Mouse (Mus musculus) midbrain, embryonic 12.5 days (tissue): ENCODE data around the gene Chrm5. TPM values are rescaled to one million over a fixed set of nuclear protein-coding genes. Genes with fewer than 3 reads are reported as not detected.
"Not testable (repeated sequence)": the region's sequence is repeated elsewhere in the genome, so short reads cannot be mapped to it uniquely, and the experiment has no call there.

Source experiments
- ATAC-seq: fragments of 200-750 bp; cut with Nextera tagmentation; 2 replicates; pipeline ENCODE4 v1.8.0; 2017; ENCODE audit warnings: low read depth, moderate TSS enrichment, moderate library complexity; ENCODE audit not compliant: low FRiP score
- H3K27ac ChIP-seq: fragments of 300-500 bp; sonication (generic); replicated peaks from 2 replicates; pipeline ENCODE4 v1.5.1; 2016; ENCODE audit warnings: mild to moderate bottlenecking
- H3K27me3 ChIP-seq: fragments of 300-500 bp; sonication (generic); 2 replicates; pipeline ENCODE4 v1.6.1; 2016; ENCODE audit warnings: mild to moderate bottlenecking
- H3K36me3 ChIP-seq: fragments of 300-500 bp; sonication (generic); 2 replicates; pipeline ENCODE4 v1.6.1; 2016
- H3K4me1 ChIP-seq: fragments of 300-500 bp; sonication (generic); 2 replicates; pipeline ENCODE4 v1.6.1; 2016
- H3K4me2 ChIP-seq: fragments of 300-500 bp; sonication (generic); replicated peaks from 2 replicates; pipeline ENCODE4 v1.6.1; 2016; ENCODE audit warnings: mild to moderate bottlenecking, moderate library complexity
- H3K4me3 ChIP-seq: fragments of 300-500 bp; sonication (generic); 2 replicates; pipeline ENCODE4 v1.5.1; 2016; ENCODE audit warnings: mild to moderate bottlenecking
- H3K9ac ChIP-seq: fragments of 300-500 bp; sonication (generic); replicated peaks from 2 replicates; pipeline ENCODE4 v1.6.1; 2016; ENCODE audit warnings: mild to moderate bottlenecking, moderate library complexity
- H3K9me3 ChIP-seq: fragments of 300-500 bp; sonication (generic); 2 replicates; pipeline ENCODE4 v1.6.1; 2016; ENCODE audit warnings: mild to moderate bottlenecking
- WGBS: fragments of 180-500 bp; shearing (Covaris S2); methylation state at CpG from one replicate; pipeline ENCODE4 v1.1.7; 2016; 5-methylcytosine and 5-hydroxymethylcytosine counted together
- polyA plus RNA-seq: library from polyadenylated mRNA; unstranded; fragments of >200 nt; fragmentation: Nextera tagmentation; extraction: Ambion mirVana; gene quantifications from 2 replicates; pipeline ENCODE4 v1.2.1, GENCODE M21; 2016

The Chrm5 gene
- polyA plus RNA-seq, 1 experiment from 2014 or later = 0.18 TPM

DNA sequence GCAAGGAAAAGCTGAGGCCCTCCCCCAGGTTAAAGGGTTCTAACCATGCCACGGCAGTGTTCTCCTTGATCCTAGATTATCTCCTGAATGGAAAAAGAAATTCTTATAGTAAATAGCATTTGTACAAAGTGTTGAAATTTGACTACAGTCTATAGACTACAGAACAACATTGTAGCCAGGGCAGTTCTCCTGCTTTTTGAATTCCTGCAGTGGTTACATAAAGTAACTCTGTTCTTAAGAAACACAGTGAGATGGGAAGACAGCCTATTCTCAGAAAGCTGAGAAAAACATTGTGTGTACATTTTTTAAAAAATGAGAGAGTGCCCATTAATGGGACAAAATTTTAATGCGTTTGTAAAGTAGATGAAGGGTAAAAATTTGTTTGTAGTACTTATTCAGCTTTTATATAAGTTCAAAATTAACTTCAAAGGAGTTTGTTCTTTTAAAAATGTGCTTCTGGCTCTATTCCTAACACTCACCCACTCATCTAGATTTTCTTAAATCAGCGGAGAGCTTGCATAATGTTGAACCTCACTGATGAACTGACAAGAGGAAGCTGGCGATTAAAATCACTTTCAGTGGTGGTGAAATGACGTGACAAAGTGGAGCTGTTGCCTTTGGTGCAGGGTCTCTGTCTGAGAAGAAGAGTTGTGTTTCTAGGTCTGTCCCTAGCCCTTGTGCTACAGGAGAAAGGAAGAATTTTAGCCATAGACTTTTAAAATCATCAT is 5.4 kb downstream of the Chrm5 start:
- ATAC-seq = no peak
- no peaks in the 10 kb centered on the region for H3K9me3 ChIP-seq
- H3K36me3 ChIP-seq = no peaks in the 10 kb centered on the region
- WGBS = 79% methylated on average over 5 of the region's 5 CpGs
- no peak overlapping the region for H3K27ac ChIP-seq
- H3K9ac ChIP-seq = no peak overlapping the region
- H3K4me1 ChIP-seq = no peaks in the 10 kb centered on the region
- no peaks in the 10 kb centered on the region for H3K27me3 ChIP-seq
- no peak overlapping the region for H3K4me2 ChIP-seq
- no peak overlapping the region for H3K4me3 ChIP-seq

DNA sequence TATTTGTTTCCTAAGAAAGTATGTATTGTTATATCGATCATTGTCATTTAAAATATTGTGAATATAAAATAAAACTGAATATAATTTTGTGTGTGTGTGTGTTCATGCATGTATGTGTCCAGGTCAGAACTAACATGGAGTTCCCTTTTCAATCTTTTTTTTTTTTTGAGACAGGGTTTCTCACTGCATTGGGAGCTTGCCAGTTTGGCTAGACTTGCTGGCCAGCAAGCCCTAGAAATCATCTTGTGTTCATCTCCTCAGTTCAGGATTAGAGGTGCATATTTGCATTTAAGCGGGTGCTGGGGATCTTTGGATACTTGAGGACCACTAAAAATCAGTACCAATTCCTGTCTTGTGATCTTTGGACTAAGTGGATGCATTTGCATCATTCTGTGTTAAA is 8.5 kb downstream of the Chrm5 start:
- Histone ChIP-seq H3K4me1 (no peaks in the 10 kb centered on the region), H3K27ac (no peak overlapping the region), H3K4me3 (no peak overlapping the region), H3K27me3 (no peaks in the 10 kb centered on the region), H3K9me3 (no peaks in the 10 kb centered on the region), H3K9ac (no peak overlapping the region), H3K36me3 (peaks cover 22% of the 10 kb centered on the region), H3K4me2 (no peak overlapping the region)
- WGBS = 88% methylated on average over 2 of the region's 2 CpGs
- ATAC-seq = no peak

DNA sequence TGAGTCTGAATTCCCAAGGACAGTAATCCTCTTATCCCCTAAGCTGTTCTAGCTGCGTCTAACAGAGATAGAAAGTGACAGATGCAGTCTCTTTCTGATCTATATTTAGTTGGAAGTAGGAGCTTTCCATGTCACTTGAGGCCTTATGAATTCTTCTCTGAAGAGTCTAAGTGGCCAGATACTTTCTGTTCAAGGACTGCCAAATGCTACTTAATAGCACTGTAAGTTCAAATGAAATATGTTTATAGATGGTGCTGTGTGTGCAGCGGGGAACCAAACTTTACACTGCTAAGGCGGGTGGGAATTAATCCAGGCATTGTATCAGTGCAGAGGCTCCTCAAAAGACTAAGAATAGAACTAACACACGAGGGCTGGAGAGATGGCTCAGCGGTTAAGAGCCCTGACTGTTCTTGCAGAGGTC is 9.6 kb downstream of the Chrm5 start:
- WGBS = 27% methylated on average over 5 of the region's 5 CpGs
- H3K27me3 ChIP-seq = no peaks in the 10 kb centered on the region
- 0 out of 2 replicates have a peak, but pooled peaks have one; percentile 27 for ATAC-seq
- no peaks in the 10 kb centered on the region for H3K4me1 ChIP-seq
- no peaks in the 10 kb centered on the region for H3K9me3 ChIP-seq
- H3K27ac ChIP-seq = no peak overlapping the region
- peaks cover 32% of the 10 kb centered on the region for H3K36me3 ChIP-seq
- H3K4me3 ChIP-seq = no peak overlapping the region
- no peak overlapping the region for H3K4me2 ChIP-seq
- H3K9ac ChIP-seq = no peak overlapping the region

DNA sequence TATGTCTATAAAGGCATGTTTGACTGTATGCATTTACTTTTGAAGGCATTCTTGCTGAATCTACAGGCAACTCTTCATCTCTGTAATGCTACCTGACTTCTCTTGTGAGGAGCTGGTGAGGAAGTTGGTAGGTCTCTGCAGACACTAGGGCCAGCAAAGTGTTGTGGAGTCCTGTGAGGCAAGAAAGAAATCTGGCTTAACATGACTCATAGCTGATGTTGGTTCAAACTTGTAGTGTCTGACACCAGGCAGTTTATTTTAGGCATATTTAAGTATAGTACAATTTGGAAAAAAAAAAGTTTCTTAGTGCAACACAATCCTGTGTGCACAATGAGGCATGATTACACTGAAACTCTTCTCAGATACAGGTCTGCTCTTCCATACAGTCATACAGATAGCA is 11.0 kb downstream of the Chrm5 start:
- no peaks in the 10 kb centered on the region for H3K4me1 ChIP-seq
- H3K27ac ChIP-seq = no peak overlapping the region
- H3K9me3 ChIP-seq = no peaks in the 10 kb centered on the region
- no peak for ATAC-seq
- H3K4me2 ChIP-seq = no peak overlapping the region
- no peak overlapping the region for H3K4me3 ChIP-seq
- H3K27me3 ChIP-seq = no peaks in the 10 kb centered on the region
- H3K36me3 ChIP-seq = peaks cover 39% of the 10 kb centered on the region
- H3K9ac ChIP-seq = no peak overlapping the region

DNA sequence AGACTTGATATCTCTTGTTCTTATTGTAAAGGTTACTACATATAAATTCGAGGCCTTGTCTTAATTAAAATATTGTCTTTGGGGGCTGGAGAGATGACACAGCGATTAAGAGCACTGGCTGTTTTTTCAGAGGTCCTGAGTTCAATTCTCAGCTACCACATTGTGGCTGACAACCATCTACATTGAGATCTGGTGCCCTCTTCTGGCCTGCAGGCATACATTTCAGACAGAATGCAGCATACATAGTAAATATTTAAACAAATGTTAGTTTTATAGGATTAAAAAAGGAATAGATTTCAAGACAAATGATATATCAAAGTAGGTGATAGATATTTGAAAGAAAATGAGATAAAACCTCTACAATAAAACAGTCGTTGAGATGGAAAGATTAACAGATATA is 20.0 kb downstream of the Chrm5 start:
- no peak overlapping the region for H3K4me3 ChIP-seq
- H3K9ac ChIP-seq = no peak overlapping the region
- H3K27ac ChIP-seq = no peak overlapping the region
- H3K4me1 ChIP-seq = peaks cover 7% of the 10 kb centered on the region; the same call in 1 of the 2 replicates
- no peak for ATAC-seq
- no peak overlapping the region for H3K4me2 ChIP-seq
- no peaks in the 10 kb centered on the region for H3K27me3 ChIP-seq
- WGBS = 94% methylated on average over 3 of the region's 3 CpGs
- peaks cover 27% of the 10 kb centered on the region for H3K36me3 ChIP-seq
- H3K9me3 ChIP-seq = no peaks in the 10 kb centered on the region

DNA sequence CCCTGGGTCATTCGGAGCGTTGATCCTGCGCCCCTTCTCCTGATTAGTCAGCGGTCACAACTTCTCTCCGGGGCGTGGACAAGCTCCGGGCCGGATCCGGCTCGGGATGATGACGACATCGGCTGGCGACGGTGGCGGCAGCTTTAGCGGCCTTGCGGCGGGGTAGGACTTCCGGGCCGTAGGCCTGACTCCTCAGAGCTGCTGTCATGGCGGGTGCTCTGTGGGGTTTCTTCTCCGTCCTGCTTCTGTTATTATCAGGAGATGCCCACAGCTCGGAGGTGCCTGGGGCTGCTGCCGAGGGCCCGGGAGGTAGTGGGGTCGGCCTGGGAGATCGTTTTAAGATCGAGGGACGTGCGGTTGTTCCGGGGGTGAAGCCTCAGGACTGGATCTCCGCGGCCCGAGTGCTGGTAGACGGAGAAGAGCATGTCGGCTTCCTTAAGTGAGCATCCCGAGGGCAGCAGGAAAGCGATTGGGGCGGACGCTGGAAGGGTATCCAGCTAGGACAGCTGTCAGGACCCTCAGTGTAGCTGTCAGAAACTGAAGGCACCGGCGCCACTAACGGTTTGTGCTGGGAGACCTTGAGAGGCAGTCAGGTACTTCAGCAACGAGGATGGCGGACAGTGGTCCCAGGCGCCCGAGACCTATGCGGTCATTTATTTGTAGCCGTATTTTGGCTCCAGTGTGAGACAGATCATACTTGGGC is 25.6 kb downstream of the Chrm5 start, which contains the start of gene Emc7:
Gene Emc7, plus strand, starts transcription at position 136 of the 703 bp plus-strand sequence.
- peak within 1 kb of the TSS; percentile 87 for H3K4me2 ChIP-seq
- peaks cover 10% of the 10 kb centered on the region; the same call in 1 of the 2 replicates for H3K4me1 ChIP-seq
- no peaks in the 10 kb centered on the region for H3K9me3 ChIP-seq
- H3K4me3 ChIP-seq = peak within 1 kb of the TSS; percentile 75
- peak within 1 kb of the TSS; percentile 90 for H3K9ac ChIP-seq
- peaks cover 2% of the 10 kb centered on the region; the same call in 1 of the 2 replicates for H3K36me3 ChIP-seq
- under 1% methylated on average over 49 of the region's 49 CpGs for WGBS
- peak within 1 kb of the TSS; percentile 79 for H3K27ac ChIP-seq
- H3K27me3 ChIP-seq = no peaks in the 10 kb centered on the region
- ATAC-seq = peak; percentile 98

DNA sequence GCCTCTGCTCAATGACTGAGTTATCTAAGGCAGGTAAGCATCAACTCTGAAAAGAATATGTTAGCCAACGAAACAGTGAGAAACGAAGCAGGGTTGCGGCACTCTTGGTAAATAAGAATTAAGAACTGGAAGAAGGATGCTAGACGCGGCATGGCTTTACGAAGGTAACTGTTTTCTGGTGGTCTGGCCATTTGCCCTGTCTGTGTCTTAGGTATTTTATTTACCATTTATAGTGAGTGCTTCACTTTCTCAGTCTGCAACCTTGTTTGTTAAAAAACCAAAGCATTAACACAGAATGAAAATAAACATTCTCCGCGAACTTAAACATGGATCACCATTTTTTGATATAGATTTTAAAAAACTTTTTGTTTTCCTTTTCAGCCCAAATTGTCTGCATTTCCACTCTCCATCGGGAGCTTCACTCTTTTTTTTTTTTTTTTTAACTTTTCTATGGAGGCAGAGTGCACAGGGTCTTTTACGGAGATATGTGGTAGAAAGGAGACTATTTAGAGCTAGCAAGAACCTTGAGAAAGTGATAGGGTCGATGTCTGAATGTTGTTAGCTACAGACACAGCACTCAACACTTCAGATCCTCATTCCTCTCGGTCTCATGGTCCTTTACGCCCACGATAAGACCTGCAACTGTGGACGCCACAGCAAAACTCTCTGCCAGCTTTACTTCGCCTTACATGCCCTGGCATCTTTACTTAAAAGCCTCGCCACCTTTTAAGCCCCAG is 26.3 kb downstream of the Chrm5 start:
- Histone ChIP-seq H3K4me3 (peak overlapping the region; percentile 75), H3K27me3 (no peaks in the 10 kb centered on the region), H3K9ac (peak overlapping the region; percentile 90), H3K4me1 (peaks cover 10% of the 10 kb centered on the region; the same call in 1 of the 2 replicates), H3K4me2 (peak overlapping the region; percentile 87), H3K27ac (peak overlapping the region; percentile 79; the same call in 1 of the 2 replicates), H3K9me3 (no peaks in the 10 kb centered on the region), H3K36me3 (no peaks in the 10 kb centered on the region)
- ATAC-seq = peak; percentile 70
- WGBS = 33% methylated on average over 17 of the region's 17 CpGs

DNA sequence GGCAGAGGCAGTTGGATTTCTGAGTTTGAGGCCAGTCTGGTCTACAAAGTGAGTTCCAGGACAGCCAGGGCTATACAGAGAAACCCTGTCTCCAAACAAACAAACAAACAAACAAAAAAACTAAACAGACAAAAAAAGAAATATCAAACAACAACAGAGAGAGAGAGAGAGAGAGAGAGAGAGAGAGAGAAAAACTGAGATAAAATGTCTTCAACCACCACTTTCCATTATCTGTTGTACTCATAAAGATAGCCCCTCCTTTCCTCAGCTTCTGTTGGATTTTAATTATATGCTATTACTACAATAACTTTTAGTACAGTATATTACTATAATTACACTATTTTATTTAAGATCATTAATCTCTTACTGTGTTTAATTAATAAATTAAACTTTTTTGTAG is 28.1 kb downstream of the Chrm5 start:
- not testable (repeated sequence) for H3K9me3 ChIP-seq, H3K27me3 ChIP-seq, ATAC-seq, H3K9ac ChIP-seq, H3K27ac ChIP-seq, H3K4me1 ChIP-seq, H3K4me2 ChIP-seq, H3K36me3 ChIP-seq, H3K4me3 ChIP-seq

DNA sequence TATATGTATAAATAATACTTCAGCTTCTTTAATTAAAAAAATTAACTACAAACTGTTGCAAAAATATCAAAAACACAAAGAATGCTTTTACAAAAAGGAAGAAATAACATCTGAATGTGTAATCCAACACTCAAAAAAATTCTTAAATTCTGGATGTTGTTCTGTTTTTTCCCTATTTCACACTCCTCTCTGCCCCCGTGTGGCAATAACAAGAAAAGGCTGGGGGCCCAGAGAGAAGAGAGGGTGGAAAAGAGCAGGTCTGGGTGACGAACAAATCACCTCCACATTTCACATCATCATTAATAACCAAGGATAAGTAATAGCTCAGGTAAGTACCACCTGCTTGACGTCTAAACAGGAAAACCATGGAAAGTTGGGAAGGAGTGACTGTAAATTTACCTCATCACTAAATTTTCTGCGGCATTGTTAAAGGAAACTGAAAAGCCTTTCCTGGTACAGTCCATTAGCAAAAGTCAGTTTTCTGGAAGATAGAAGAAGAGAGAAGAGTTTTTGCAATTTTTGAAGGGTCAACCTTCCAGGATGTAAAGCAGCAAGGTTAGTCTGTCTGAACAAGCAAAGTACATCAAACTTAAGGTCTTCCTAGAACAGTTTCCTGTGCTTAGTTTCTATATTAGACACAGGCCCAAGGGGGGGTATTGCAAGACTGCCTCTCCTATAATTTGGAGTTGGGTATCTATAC is 30.8 kb downstream of the Chrm5 start:
- WGBS = 36% methylated on average over 4 of the region's 4 CpGs
- Histone ChIP-seq H3K27me3 (no peaks in the 10 kb centered on the region), H3K4me3 (no peak overlapping the region), H3K4me1 (peaks cover 2% of the 10 kb centered on the region; the same call in 1 of the 2 replicates), H3K9me3 (no peaks in the 10 kb centered on the region), H3K36me3 (no peaks in the 10 kb centered on the region), H3K27ac (no peak overlapping the region), H3K9ac (no peak overlapping the region), H3K4me2 (no peak overlapping the region)
- no peak for ATAC-seq

DNA sequence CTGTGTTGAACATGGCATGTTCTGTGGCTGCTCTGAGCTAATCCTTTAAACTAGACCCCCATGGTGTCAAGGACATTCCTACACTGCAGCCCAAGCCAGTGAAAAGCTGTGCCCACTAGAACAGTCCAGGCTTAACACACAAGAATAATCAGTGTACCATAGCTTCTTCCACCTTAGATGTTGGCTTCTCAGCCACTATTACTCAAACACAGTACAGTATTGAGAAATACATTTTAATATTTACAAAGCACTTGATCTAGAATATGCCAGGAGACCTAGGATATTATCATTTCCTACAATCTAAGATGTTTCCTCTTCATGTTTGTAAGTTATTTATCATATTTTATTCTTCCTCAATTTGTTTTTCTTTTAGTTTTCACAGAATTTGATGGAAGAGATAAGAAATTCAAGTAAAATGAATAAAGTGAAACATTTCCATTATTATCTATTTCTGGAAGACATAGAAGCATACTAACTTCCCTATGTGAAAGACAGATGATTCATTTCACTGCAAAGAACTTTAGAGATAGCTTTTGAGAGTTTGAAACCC is 32.0 kb downstream of the Chrm5 start:
- H3K4me1 ChIP-seq = no peaks in the 10 kb centered on the region
- no peak for ATAC-seq

DNA sequence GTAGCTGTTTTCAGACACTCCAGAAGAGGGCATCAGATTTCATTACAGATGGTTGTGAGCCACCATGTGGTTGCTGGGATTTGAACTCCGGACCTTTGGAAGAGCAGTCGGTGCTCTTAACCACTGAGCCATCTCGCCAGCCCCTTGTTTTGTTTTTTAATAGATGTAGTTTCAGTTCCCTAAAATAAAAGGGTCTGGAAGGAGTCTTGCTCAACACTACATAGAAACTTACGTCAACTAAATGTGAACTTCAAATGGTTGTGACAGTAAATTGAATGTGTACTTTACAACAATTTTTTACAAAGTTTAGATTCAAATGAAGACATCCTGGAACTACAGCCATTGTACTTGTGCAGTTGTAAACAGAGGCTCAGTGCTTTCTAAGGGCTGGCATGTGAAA is 32.5 kb downstream of the Chrm5 start:
- H3K4me3 ChIP-seq, H3K9me3 ChIP-seq, H3K27me3 ChIP-seq, H3K36me3 ChIP-seq, H3K9ac ChIP-seq, H3K4me1 ChIP-seq, H3K4me2 ChIP-seq, ATAC-seq, H3K27ac ChIP-seq: not testable (repeated sequence)
- WGBS = 75% methylated on average over 4 of the region's 4 CpGs

More for the DNA sequence above, 32.0 kb downstream of the Chrm5 start:
- no peak overlapping the region for H3K27ac ChIP-seq
- no peak overlapping the region for H3K4me3 ChIP-seq
- H3K4me2 ChIP-seq = no peak overlapping the region
- H3K36me3 ChIP-seq = no peaks in the 10 kb centered on the region
- H3K9ac ChIP-seq = no peak overlapping the region
- H3K9me3 ChIP-seq = no peaks in the 10 kb centered on the region
- no peaks in the 10 kb centered on the region for H3K27me3 ChIP-seq
